Mouse (Mus musculus): ENCODE data around the gene Hist1h2bb.

DNA sequence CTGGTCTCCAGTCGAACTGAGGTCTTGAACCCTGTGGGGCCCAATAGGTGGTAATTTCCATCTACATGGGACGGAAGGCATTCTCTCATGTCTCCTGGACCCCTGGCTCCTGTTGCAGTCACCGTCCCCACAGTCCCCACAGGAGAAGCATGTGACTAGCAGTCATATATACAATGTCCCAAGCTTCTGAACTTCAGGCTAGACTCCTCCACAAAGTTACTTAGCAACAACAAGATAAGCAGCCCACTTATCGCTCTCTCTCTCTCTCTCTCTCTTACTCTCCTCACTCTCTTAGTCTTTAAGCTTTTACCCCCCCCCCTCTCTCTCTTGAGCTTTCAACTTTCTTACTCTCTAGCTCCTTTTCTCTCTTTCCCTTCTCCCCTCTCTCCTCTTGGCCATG, 22.3 kb upstream of the Hist1h2bb start:
- TF ChIP-seq RAD21 (IDR thresholded peaks at IDR 0.05; ENCODE audit: low read depth, low read length) (no peak), CTCF (conservative IDR thresholded peaks at IDR 0.05 in 1 of 2, IDR thresholded peaks at IDR 0.05 in 1 of 2; ENCODE audit: low read depth in 2 of 2, low read length in 2 of 2) (no peak)
